Mouse (Mus musculus) liver, adult 2 months (tissue): ENCODE results near the gene Acsm2.
A peak's percentile ranks its signal among the peaks of the same experiment; 100 is the strongest.

ENCODE experiments used
- CTCF ChIP-seq: fragments of 200-500 bp; IDR thresholded peaks from 2 replicates; pipeline ENCODE4 v1.5.1; 2011; ENCODE audit warnings: low read depth, low read length, control low read depth
- POLR2A ChIP-seq: fragments of 200-500 bp; IDR thresholded peaks from 2 replicates; pipeline ENCODE4 v1.6.1; 2011; ENCODE audit warnings: low read length, control low read depth; ENCODE audit not compliant: insufficient read depth; ENCODE audit errors: extremely low read depth

GRCm38 (mm10) chr7:119525881-119526281 is 28.3 kb upstream of the Acsm2 start:
- TF ChIP-seq CTCF (no peak), POLR2A (0 out of 2 replicates have a peak, but pooled peaks have one; percentile 18)
